10 mouse cellular contexts compared by ENCODE assay signal in genomic region chr11:55449531-55449930, GRCm38 (mm10). TPM values are rescaled to one million over a fixed set of nuclear protein-coding genes. Genes with fewer than 3 reads are reported as not detected.
A peak's percentile ranks its signal among the peaks of the same experiment; 100 is the strongest.
DNase-seq lines count a peak whose midpoint lies in the region; ATAC-seq and TF ChIP-seq lines count a peak whose summit lies in the region.
"Had no signal": no experiment of that assay in that cellular context is flagged by ENCODE, and none has a peak within 500 bp of the region (broad histone marks: within the 10 kb centered on the region; RNA-seq: fewer than 3 reads in every experiment).

No protein-coding gene starts in this region.

- no peak for TF ChIP-seq CTCF in lung, embryonic 14.5 days (IDR thresholded peaks at IDR 0.05; ENCODE audit: low read depth)

- H3K27ac ChIP-seq in hindbrain, embryonic 15.5 days (replicated peaks) = 0 out of 2 replicates have a peak overlapping the region, but pooled peaks have one; percentile 10
- H3K27ac ChIP-seq in hindbrain, embryonic 12.5 days = no peak overlapping the region
- H3K27ac ChIP-seq in brown adipose tissue, adult 24 weeks (replicated peaks; ENCODE audit: low read depth, low read length) = peak overlapping the region; percentile 81
- H3K27ac ChIP-seq in lung, embryonic 14.5 days (ENCODE audit: low read depth) = no peak overlapping the region

- no peak for ATAC-seq in hindbrain, embryonic 15.5 days (ENCODE audit: low FRiP score, low read depth)
- ATAC-seq in hindbrain, embryonic 12.5 days (ENCODE audit: low FRiP score) = no peak
- ATAC-seq in lung, embryonic 14.5 days (ENCODE audit: insufficient read depth) = no peak
- no peak for ATAC-seq in activated CD4-positive, CD25-positive, alpha-beta regulatory T cell, adult 4 months

- H3K4me3 ChIP-seq in hindbrain, embryonic 15.5 days = no peak overlapping the region
- no peak overlapping the region for H3K4me3 ChIP-seq in hindbrain, embryonic 12.5 days
- no peak overlapping the region for H3K4me3 ChIP-seq in brown adipose tissue, adult 24 weeks (ENCODE audit: insufficient read depth, low read depth, low read length)
- no peak overlapping the region for H3K4me3 ChIP-seq in lung, embryonic 14.5 days (ENCODE audit: low read depth, low read length)
- H3K4me3 ChIP-seq: limb, embryonic 15.5 days had no signal

- peak; percentile 47 for DNase-seq in kidney, adult 18-20 months
- peak; percentile 48 for DNase-seq in lung, embryonic 14.5 days
- no peak for DNase-seq in gastrocnemius, postnatal 14 days
- DNase-seq: cerebellum, postnatal 25 days; gastrocnemius, postnatal 10 days had no signal

- no peaks in the 10 kb centered on the region for H3K4me1 ChIP-seq in hindbrain, embryonic 15.5 days (replicated peaks)
- no peaks in the 10 kb centered on the region for H3K4me1 ChIP-seq in hindbrain, embryonic 12.5 days
- peaks cover 22% of the 10 kb centered on the region for H3K4me1 ChIP-seq in brown adipose tissue, adult 24 weeks (ENCODE audit: control insufficient read depth, insufficient read depth, insufficient read length, low read length)
- no peaks in the 10 kb centered on the region for H3K4me1 ChIP-seq in lung, embryonic 14.5 days (ENCODE audit: insufficient read depth)

- no peaks in the 10 kb centered on the region for H3K27me3 ChIP-seq in hindbrain, embryonic 15.5 days
- no peaks in the 10 kb centered on the region for H3K27me3 ChIP-seq in hindbrain, embryonic 12.5 days
- no peaks in the 10 kb centered on the region for H3K27me3 ChIP-seq in lung, embryonic 14.5 days (ENCODE audit: insufficient read depth, low read length)
- H3K27me3 ChIP-seq: limb, embryonic 15.5 days had no signal

- no peak overlapping the region for H3K9ac ChIP-seq in hindbrain, embryonic 15.5 days
- no peak overlapping the region for H3K9ac ChIP-seq in hindbrain, embryonic 12.5 days
- no peak overlapping the region for H3K9ac ChIP-seq in lung, embryonic 14.5 days
- H3K9ac ChIP-seq: limb, embryonic 15.5 days had no signal

- peaks cover 8% of the 10 kb centered on the region; the same call in 1 of the 2 replicates for H3K36me3 ChIP-seq in hindbrain, embryonic 15.5 days
- peaks cover 29% of the 10 kb centered on the region for H3K36me3 ChIP-seq in hindbrain, embryonic 12.5 days
- peaks cover 46% of the 10 kb centered on the region for H3K36me3 ChIP-seq in lung, embryonic 14.5 days (ENCODE audit: insufficient read depth)

- no peaks in the 10 kb centered on the region for H3K9me3 ChIP-seq in hindbrain, embryonic 15.5 days
- no peaks in the 10 kb centered on the region for H3K9me3 ChIP-seq in hindbrain, embryonic 12.5 days (replicated peaks)
- no peaks in the 10 kb centered on the region for H3K9me3 ChIP-seq in lung, embryonic 14.5 days (ENCODE audit: low read depth, low read length)
- H3K9me3 ChIP-seq: limb, embryonic 15.5 days had no signal

- H3K4me2 ChIP-seq in hindbrain, embryonic 15.5 days = no peak overlapping the region
- H3K4me2 ChIP-seq in hindbrain, embryonic 12.5 days (replicated peaks) = no peak overlapping the region
- no peak overlapping the region for H3K4me2 ChIP-seq in lung, embryonic 14.5 days
- H3K4me2 ChIP-seq: limb, embryonic 15.5 days had no signal

- intact Hi-C loops in gastrocnemius, postnatal 14 days (cut with DNase I; ENCODE audit: low total_unique reads) = loop anchor here (5.0 kb wide), 1 partner anchor 237 kb away; no protein-coding TSS in a partner anchor

- WGBS in hindbrain, embryonic 15.5 days = 84% methylated on average over 7 of the region's 7 CpGs
- 84% methylated on average over 7 of the region's 7 CpGs for WGBS in hindbrain, embryonic 12.5 days
- WGBS in lung, embryonic 14.5 days = 71% methylated on average over 7 of the region's 7 CpGs

RNA-seq across cellular contexts. Expression of gene Atox1, which starts 11.5 kb away (rescaled TPM):
- 275 and 278 TPM in 2 replicates for polyA plus RNA-seq in hindbrain, embryonic 15.5 days (2015; fragmentation: Nextera tagmentation; extraction: Ambion mirVana)
- 236 and 284 TPM in 2 replicates for polyA plus RNA-seq in hindbrain, embryonic 12.5 days (2016; fragmentation: Nextera tagmentation; extraction: Ambion mirVana)
- polyA plus RNA-seq in brown adipose tissue, adult 24 weeks (2012; ENCODE audit: insufficient read depth, insufficient read length, missing spikeins) = 386 and 509 TPM in 2 replicates
- polyA plus RNA-seq in lung, embryonic 14.5 days (2014; fragmentation: Nextera tagmentation; extraction: Ambion mirVana) = 506 and 535 TPM in 2 replicates
- total RNA-seq in gastrocnemius, postnatal 14 days (2021) = 10 to 100 TPM; 58.7 to 65.7 TPM
- polyA plus RNA-seq in activated CD4-positive, CD25-positive, alpha-beta regulatory T cell, adult 4 months (2017; shearing (Covaris generic)) = 100 to 1,000 TPM; 224 to 229 TPM

RNA-seq across cellular contexts. Expression of gene G3bp1, which starts 20.0 kb away (rescaled TPM):
- 100 TPM in 2 replicates for polyA plus RNA-seq in hindbrain, embryonic 15.5 days (2015; fragmentation: Nextera tagmentation; extraction: Ambion mirVana)
- polyA plus RNA-seq in hindbrain, embryonic 12.5 days (2016; fragmentation: Nextera tagmentation; extraction: Ambion mirVana) = 184 and 189 TPM in 2 replicates
- 17.0 and 19.4 TPM in 2 replicates for polyA plus RNA-seq in brown adipose tissue, adult 24 weeks (2012; ENCODE audit: insufficient read depth, insufficient read length, missing spikeins)
- 203 and 217 TPM in 2 replicates for polyA plus RNA-seq in lung, embryonic 14.5 days (2014; fragmentation: Nextera tagmentation; extraction: Ambion mirVana)
- 10 to 100 TPM; 54.8 to 64.9 TPM for total RNA-seq in gastrocnemius, postnatal 14 days (2021)
- polyA plus RNA-seq in activated CD4-positive, CD25-positive, alpha-beta regulatory T cell, adult 4 months (2017; shearing (Covaris generic)) = 10 to 100 TPM; 62.4 to 65.3 TPM

RNA-seq across cellular contexts. Expression of gene Sparc, which starts 26.5 kb away (rescaled TPM):
- polyA plus RNA-seq in hindbrain, embryonic 15.5 days (2015; fragmentation: Nextera tagmentation; extraction: Ambion mirVana) = 578 and 599 TPM in 2 replicates
- 743 and 783 TPM in 2 replicates for polyA plus RNA-seq in hindbrain, embryonic 12.5 days (2016; fragmentation: Nextera tagmentation; extraction: Ambion mirVana)
- polyA plus RNA-seq in brown adipose tissue, adult 24 weeks (2012; ENCODE audit: insufficient read depth, insufficient read length, missing spikeins) = 730 and 804 TPM in 2 replicates
- polyA plus RNA-seq in lung, embryonic 14.5 days (2014; fragmentation: Nextera tagmentation; extraction: Ambion mirVana) = 1,429 and 1,454 TPM in 2 replicates
- total RNA-seq in gastrocnemius, postnatal 14 days (2021) = 1,000 to 10,000 TPM; 1,630 to 1,800 TPM
- not detected for polyA plus RNA-seq in activated CD4-positive, CD25-positive, alpha-beta regulatory T cell, adult 4 months (2017; shearing (Covaris generic))

Comparison
In these comparisons a context has a peak if more than half of its experiments do, and no peak if none do; other contexts are left out.
1. H3K27ac ChIP-seq: peak in hindbrain, embryonic 15.5 days (single experiment) and brown adipose tissue, adult 24 weeks (single experiment); none in hindbrain, embryonic 12.5 days (single experiment) and lung, embryonic 14.5 days (single experiment).
2. RNA of gene Sparc, which starts 26.5 kb away (polyA plus RNA-seq): 1,429 to 1,454 TPM in lung, embryonic 14.5 days, 730 to 804 TPM in brown adipose tissue, adult 24 weeks, 743 to 783 TPM in hindbrain, embryonic 12.5 days and 578 to 599 TPM in hindbrain, embryonic 15.5 days; not detected in activated CD4-positive, CD25-positive, alpha-beta regulatory T cell, adult 4 months; every median in the first group is over 100 times any median in the second.